Mouse (Mus musculus): Measurements from ENCODE around the gene Plscr1. TPM values are rescaled to one million over a fixed set of nuclear protein-coding genes. Genes with fewer than 3 reads are reported as not detected.

Plscr1 gene
- polyA plus RNA-seq, 1 experiment: 34.1 TPM

DNA sequence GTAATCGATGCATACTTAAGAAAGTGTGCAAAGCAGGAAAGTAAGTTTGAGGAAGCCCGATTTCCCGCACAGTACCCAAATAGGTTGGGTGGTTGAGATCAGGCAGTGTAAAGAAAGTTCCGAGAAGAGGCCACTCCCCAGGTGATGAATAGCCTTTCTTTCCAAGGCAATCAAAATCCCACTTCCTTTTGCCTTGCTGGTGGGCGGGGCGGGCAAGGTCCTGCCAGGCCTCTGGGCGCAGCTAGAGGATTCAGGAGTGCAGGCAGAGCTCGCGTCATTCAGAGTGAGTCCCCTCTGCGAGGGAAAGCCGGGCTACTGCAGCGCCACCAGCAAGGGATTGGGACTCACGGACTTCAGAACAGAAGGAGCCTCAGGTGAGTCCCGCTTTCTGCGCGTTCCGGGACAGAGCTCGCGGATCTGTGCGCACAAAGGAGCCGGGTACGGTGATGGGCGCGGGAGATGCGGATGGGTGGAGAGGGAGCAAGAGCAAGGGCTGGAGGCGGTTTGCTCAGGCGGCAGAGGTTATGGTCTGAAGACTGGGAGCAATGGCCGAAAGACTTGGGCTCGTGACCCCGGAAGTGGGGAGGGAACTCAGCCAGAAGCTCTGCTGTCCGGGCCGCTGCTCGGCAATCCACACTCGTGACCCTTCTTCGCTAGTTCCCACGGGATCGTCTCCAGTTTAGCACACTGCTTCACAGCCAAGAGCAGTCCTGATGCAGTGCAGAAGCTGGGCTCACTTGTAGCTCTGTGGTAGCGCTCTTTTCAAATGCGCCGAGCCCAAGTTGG lies 630 bp downstream of the Plscr1 start:
- no peak for TF ChIP-seq CTCF (IDR thresholded peaks at IDR 0.05; ENCODE audit: insufficient read depth, low read length)
- peak; percentile 87; the same call in 1 of the 2 replicates for TF ChIP-seq POLR2A (IDR thresholded peaks at IDR 0.05; ENCODE audit: borderline replicate concordance, extremely low read depth, low read depth, low read length)
- under 1% methylated on average over 40 of the region's 40 CpGs for WGBS
- Histone ChIP-seq H3K4me1 (ENCODE audit: control insufficient read depth, insufficient read depth, low read length) (peaks cover 16% of the 10 kb centered on the region), H3K4me3 (replicated peaks; ENCODE audit: extremely low read depth, low read depth, low read length) (peak overlapping the region; percentile 88)
- DNase-seq: peak; percentile 80

DNA sequence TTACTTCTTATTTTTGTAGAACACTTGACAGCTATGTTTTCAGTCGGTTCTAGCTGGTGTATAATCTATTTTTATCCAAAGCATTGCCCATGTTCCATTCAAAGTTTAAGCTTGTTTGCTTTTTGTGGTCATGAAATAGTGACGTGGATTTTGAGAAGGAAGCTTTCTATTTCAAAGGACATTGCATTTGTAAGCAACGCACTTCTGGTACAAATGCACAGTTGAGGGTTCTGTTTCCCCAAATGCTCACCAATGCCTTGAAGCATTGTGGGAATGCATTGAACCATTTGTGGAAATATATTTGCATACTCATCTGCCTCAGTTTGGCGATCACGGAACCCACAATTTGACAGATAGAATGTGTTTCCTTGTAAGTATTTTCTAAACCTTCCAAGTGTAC lies 3.2 kb downstream of the Plscr1 start:
- peaks cover 16% of the 10 kb centered on the region for H3K4me1 ChIP-seq (ENCODE audit: control insufficient read depth, insufficient read depth, low read length)
- H3K4me3 ChIP-seq (replicated peaks; ENCODE audit: extremely low read depth, low read depth, low read length): peak overlapping the region; percentile 45
- TF ChIP-seq CTCF (IDR thresholded peaks at IDR 0.05; ENCODE audit: insufficient read depth, low read length) (no peak), POLR2A (IDR thresholded peaks at IDR 0.05; ENCODE audit: borderline replicate concordance, extremely low read depth, low read depth, low read length) (no peak)
- WGBS: 43% methylated on average over 5 of the region's 5 CpGs
- no peak for DNase-seq

DNA sequence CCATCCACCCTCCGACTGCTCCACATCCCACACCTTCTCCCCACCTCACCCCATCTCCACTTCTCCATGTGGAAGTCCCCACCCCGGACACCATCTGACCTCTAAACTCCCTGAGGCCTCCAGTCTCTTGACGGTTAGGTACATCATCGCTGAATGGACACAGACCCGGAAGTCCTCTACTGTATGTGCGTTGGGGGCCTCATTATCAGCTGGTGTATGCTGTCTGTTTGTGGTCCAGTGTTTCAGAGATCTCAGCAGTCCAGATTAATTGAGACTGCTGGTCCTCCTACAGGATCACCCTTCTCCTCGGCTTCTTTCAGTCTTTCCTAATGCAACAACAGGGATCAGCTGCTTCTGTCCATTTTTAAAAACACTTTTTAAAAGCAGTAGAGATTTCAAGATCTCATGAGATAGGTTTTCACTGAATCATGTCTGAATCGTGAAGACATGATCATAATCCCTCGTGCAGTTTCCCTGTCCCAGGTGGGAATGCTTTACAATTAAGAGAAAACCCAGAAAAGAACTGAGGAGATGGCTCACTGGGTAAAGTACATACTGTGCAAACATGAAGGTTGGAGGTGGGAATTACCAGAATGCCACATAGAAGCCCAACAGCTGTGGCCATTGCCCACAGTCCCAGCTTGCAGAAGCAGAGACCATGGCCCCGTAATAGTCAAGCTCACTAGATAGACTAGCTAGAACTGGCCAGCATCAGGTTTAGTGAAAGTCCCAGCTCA lies 4.2 kb downstream of the Plscr1 start:
- H3K4me3 ChIP-seq (replicated peaks; ENCODE audit: extremely low read depth, low read depth, low read length): no peak overlapping the region
- 78% methylated on average over 10 of the region's 10 CpGs for WGBS
- TF ChIP-seq POLR2A (IDR thresholded peaks at IDR 0.05; ENCODE audit: borderline replicate concordance, extremely low read depth, low read depth, low read length) (no peak), CTCF (IDR thresholded peaks at IDR 0.05; ENCODE audit: insufficient read depth, low read length) (no peak)
- no peak for DNase-seq
- peaks cover 14% of the 10 kb centered on the region for H3K4me1 ChIP-seq (ENCODE audit: control insufficient read depth, insufficient read depth, low read length)

DNA sequence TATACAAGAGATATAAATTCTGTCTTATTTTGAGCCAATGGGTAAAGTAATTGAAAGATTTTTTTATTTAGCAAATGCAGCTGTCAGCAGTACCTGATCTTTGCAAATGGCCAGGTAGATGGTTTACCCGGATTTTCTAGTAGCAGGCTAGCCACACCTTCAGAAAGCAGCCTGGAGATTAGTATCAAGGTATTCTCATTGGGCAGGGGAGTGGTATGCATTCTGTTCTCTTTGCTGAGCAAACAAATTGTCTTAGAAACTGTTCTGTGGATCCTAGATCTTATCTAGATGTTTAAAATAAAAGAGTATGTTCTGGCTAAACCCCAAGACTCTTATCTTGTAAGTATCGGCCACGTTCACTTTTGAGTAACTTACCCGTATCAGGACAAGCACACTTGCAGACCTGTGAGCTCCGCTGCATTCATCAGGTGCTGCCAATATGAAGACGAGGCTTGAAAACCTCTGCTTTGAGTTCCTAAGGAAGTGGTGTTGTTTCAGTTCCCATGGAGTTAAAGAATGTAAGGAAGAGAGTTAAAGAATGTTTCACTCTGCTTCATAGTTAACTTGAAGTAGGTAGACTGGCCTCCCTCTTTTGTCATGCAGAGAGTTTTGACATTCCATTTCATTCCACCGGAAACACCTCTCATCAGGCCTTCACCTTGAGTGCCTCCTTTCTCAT lies 11.1 kb downstream of the Plscr1 start:
- 42% methylated on average over 7 of the region's 7 CpGs for WGBS
- no peak for DNase-seq
- TF ChIP-seq POLR2A (IDR thresholded peaks at IDR 0.05; ENCODE audit: borderline replicate concordance, extremely low read depth, low read depth, low read length) (no peak), CTCF (IDR thresholded peaks at IDR 0.05; ENCODE audit: insufficient read depth, low read length) (no peak)
- Histone ChIP-seq H3K4me3 (replicated peaks; ENCODE audit: extremely low read depth, low read depth, low read length) (no peak overlapping the region), H3K4me1 (ENCODE audit: control insufficient read depth, insufficient read depth, low read length) (peaks cover 5% of the 10 kb centered on the region)

DNA sequence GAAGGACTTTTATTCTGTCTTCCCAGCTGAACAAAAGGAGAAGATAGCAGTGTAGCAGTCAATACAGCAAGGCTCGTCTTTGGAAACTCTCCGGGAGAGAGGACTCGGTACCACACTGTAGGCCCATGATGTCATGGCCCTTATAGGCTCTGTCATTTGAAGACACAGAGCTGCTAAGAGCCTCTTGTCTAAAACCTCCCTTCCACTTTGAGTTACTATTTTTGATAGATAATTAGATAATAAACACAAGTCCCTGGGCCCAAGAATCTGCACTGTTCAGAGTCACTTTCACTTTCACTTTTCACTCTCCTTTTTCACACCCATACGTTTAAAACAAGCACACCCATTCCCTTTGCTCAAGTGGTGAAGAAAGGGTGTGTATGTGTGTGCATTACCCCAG lies 16.2 kb downstream of the Plscr1 start:
- WGBS: 40% methylated on average over 4 of the region's 4 CpGs
- Histone ChIP-seq H3K4me1 (ENCODE audit: control insufficient read depth, insufficient read depth, low read length) (peaks cover 16% of the 10 kb centered on the region), H3K4me3 (replicated peaks; ENCODE audit: extremely low read depth, low read depth, low read length) (no peak overlapping the region)
- DNase-seq: no peak
- TF ChIP-seq CTCF (IDR thresholded peaks at IDR 0.05; ENCODE audit: insufficient read depth, low read length): no peak
- no peak for TF ChIP-seq POLR2A (IDR thresholded peaks at IDR 0.05; ENCODE audit: borderline replicate concordance, extremely low read depth, low read depth, low read length)

DNA sequence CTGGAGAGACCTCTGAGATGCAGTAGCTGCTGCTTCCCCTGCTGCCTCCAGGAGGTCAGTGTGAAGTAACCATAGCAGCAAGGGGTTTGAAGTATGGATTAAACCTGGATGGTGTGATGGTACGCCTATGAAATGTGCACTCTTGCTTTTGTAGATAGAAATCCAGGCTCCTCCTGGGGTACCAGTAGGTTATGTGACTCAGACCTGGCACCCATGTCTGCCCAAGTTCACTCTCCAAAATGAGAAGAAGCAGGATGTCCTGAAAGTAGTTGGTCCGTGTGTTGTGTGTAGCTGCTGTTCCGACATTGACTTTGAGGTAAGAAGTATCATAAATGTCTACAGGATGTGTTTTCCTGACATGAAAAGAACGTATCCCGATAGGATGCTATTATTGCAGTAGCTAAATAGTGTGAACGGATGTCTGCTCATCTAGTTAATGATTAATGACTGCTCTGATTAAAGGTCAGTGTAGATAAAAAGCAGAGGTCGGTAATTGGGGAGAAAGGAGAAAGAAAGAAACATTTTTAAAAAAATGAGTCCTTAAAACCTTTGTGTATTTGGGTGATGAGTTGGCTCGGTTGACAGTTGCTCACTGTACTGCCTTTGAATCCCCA lies 17.1 kb downstream of the Plscr1 start:
- no peak for DNase-seq
- Histone ChIP-seq H3K4me3 (replicated peaks; ENCODE audit: extremely low read depth, low read depth, low read length) (no peak overlapping the region), H3K4me1 (ENCODE audit: control insufficient read depth, insufficient read depth, low read length) (peaks cover 18% of the 10 kb centered on the region)
- 57% methylated on average over 8 of the region's 8 CpGs for WGBS
- TF ChIP-seq POLR2A (IDR thresholded peaks at IDR 0.05; ENCODE audit: borderline replicate concordance, extremely low read depth, low read depth, low read length) (no peak), CTCF (IDR thresholded peaks at IDR 0.05; ENCODE audit: insufficient read depth, low read length) (no peak)

DNA sequence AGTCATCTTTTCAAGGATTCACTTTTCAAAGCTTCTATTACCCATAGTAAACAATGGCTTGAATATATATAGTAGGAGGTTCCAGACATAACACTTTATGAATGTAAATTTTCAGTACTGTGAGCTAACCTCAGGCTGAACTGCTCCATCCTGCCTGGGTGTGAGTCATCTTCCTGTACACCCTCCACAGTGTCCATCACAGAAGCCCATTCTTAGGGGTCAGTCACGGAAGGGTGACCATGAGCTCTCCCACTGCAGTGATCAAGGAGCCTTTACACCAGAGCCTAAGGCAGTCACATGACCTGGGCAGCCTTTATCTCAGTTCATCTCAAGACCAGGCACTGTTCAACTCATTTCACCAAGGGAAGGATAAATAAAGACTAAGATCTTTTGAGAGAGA lies 18.2 kb downstream of the Plscr1 start:
- Histone ChIP-seq H3K4me1 (ENCODE audit: control insufficient read depth, insufficient read depth, low read length) (peaks cover 18% of the 10 kb centered on the region), H3K4me3 (replicated peaks; ENCODE audit: extremely low read depth, low read depth, low read length) (no peak overlapping the region)
- WGBS: 61% methylated on average over 1 of the region's 1 CpGs
- TF ChIP-seq CTCF (IDR thresholded peaks at IDR 0.05; ENCODE audit: insufficient read depth, low read length) (no peak), POLR2A (IDR thresholded peaks at IDR 0.05; ENCODE audit: borderline replicate concordance, extremely low read depth, low read depth, low read length) (no peak)
- DNase-seq: no peak

DNA sequence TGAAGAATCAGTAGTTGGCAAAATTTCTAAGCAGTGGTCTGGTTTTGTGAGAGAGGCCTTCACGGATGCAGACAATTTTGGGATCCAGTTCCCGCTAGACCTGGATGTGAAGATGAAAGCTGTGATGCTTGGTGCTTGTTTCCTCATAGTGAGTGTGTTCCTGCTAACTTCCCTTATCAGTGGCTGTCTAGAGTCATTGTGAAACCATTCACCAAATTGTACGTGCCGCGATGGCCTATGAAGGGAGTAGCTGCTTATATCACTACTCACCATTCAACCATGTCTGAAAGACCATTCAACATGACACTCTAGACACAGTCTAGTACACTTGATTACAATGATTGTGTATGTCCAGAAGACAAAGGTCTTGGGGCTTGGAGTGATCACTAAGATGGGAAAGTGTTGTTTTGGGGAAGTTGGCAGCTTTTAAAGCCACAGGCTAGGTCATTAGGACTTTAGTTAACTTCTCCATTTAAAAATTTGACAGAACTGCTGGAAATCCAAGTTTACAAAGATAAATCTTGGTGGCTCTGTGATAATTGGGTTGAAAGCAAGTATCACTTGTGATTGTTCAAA lies 20.4 kb downstream of the Plscr1 start:
- no peak for TF ChIP-seq POLR2A (IDR thresholded peaks at IDR 0.05; ENCODE audit: borderline replicate concordance, extremely low read depth, low read depth, low read length)
- WGBS: 95% methylated on average over 5 of the region's 5 CpGs
- Histone ChIP-seq H3K4me3 (replicated peaks; ENCODE audit: extremely low read depth, low read depth, low read length) (no peak overlapping the region), H3K4me1 (ENCODE audit: control insufficient read depth, insufficient read depth, low read length) (peaks cover 24% of the 10 kb centered on the region)
- no peak for DNase-seq

DNA sequence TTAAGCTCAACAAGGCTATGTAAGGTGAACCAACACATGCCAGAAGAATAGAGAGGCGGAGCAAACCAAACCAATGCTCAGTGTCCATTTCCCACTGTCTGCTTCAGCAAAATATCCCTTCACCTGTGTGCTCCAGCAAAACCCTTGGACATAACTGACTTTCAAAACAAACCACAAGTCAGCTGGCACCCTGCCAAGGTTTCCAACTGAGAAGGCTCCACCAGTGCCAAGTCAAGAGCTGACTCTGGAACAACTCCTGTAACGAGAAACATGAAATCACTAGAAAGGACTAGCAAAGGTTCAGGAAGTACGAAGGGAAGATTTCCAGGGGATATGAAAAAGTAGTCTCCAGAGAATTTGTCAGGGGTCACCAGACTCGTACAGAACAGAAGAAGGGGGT lies 21.4 kb downstream of the Plscr1 start:
- TF ChIP-seq CTCF (IDR thresholded peaks at IDR 0.05; ENCODE audit: insufficient read depth, low read length) (no peak), POLR2A (IDR thresholded peaks at IDR 0.05; ENCODE audit: borderline replicate concordance, extremely low read depth, low read depth, low read length) (no peak)
- Histone ChIP-seq H3K4me3 (replicated peaks; ENCODE audit: extremely low read depth, low read depth, low read length) (no peak overlapping the region), H3K4me1 (ENCODE audit: control insufficient read depth, insufficient read depth, low read length) (peaks cover 21% of the 10 kb centered on the region)
- 33% methylated on average over 4 of the region's 4 CpGs for WGBS
- peak; percentile 72 for DNase-seq
